Mouse (Mus musculus) small intestine, adult 2 months (tissue): Measurements from ENCODE around the gene Psd4. TPM values are rescaled to one million over a fixed set of nuclear protein-coding genes. Genes with fewer than 3 reads are reported as not detected.
A peak's percentile ranks its signal among the peaks of the same experiment; 100 is the strongest.

Experiments
- H3K27ac ChIP-seq: fragments of 200-500 bp; 2 replicates; pipeline ENCODE4 v1.5.1; 2012; ENCODE audit warnings: low read depth, low read length, control low read depth, inconsistent platforms; ENCODE audit not compliant: insufficient read depth
- H3K27me3 ChIP-seq: fragments of 200-500 bp; 2 replicates; pipeline ENCODE4 v1.6.1; 2012; ENCODE audit warnings: mild to moderate bottlenecking, moderate library complexity, low read length, inconsistent platforms; ENCODE audit not compliant: control insufficient read depth, insufficient read depth
- H3K36me3 ChIP-seq: fragments of 200-500 bp; 2 replicates; pipeline ENCODE4 v1.6.1; 2012; ENCODE audit warnings: mild to moderate bottlenecking, low read length, control low read depth, inconsistent platforms; ENCODE audit not compliant: control insufficient read depth, insufficient read depth
- H3K4me1 ChIP-seq: fragments of 200-500 bp; 2 replicates; pipeline ENCODE4 v1.6.1; 2012; ENCODE audit warnings: low read length, inconsistent platforms, mixed read lengths; ENCODE audit not compliant: control insufficient read depth, insufficient read depth, insufficient read length
- H3K4me3 ChIP-seq: fragments of 200-500 bp; 2 replicates; pipeline ENCODE4 v1.5.1; 2012; ENCODE audit warnings: low read depth, mild to moderate bottlenecking, control low read depth, inconsistent platforms, low read length, moderate library complexity
- CTCF ChIP-seq: fragments of 200-500 bp; IDR thresholded peaks from 2 replicates; pipeline ENCODE4 v1.5.1; 2012; ENCODE audit warnings: low read depth, mild to moderate bottlenecking, control low read depth, inconsistent platforms, low read length, moderate library complexity, mixed read lengths; ENCODE audit not compliant: insufficient replicate concordance, insufficient read length; ENCODE audit errors: extremely low read depth
- POLR2A ChIP-seq: fragments of 200-500 bp; IDR thresholded peaks from 2 replicates; pipeline ENCODE4 v1.6.1; 2012; ENCODE audit warnings: low read depth, mild to moderate bottlenecking, control low read depth, inconsistent platforms, low read length, moderate library complexity
- WGBS: fragments of 180-500 bp; shearing (Covaris S2); methylation state at CpG from one replicate; pipeline ENCODE4 v1.1.7; 2018; 5-methylcytosine and 5-hydroxymethylcytosine counted together
- polyA plus RNA-seq: library from polyadenylated mRNA; depleted of rRNA; stranded (reverse); fragments of >200 nt; gene quantifications from 2 replicates; pipeline ENCODE4 v1.2.3, GENCODE M21; 2012

Psd4 gene
- polyA plus RNA-seq, 1 experiment = 14.0 TPM

GRCm38 (mm10) chr2:24378747-24379450 lies 11.5 kb downstream of the Psd4 start:
- H3K27ac ChIP-seq = peak overlapping the region; percentile 99
- TF ChIP-seq POLR2A (0 out of 2 replicates have a peak, but pooled peaks have one; percentile 26), CTCF (no peak)
- peak overlapping the region; percentile 12; the same call in 1 of the 2 replicates for H3K4me3 ChIP-seq
- H3K4me1 ChIP-seq = peaks cover 23% of the 10 kb centered on the region
- no peaks in the 10 kb centered on the region for H3K27me3 ChIP-seq
- 31% methylated on average over 5 of the region's 5 CpGs for WGBS
- H3K36me3 ChIP-seq = no peaks in the 10 kb centered on the region

DNA sequence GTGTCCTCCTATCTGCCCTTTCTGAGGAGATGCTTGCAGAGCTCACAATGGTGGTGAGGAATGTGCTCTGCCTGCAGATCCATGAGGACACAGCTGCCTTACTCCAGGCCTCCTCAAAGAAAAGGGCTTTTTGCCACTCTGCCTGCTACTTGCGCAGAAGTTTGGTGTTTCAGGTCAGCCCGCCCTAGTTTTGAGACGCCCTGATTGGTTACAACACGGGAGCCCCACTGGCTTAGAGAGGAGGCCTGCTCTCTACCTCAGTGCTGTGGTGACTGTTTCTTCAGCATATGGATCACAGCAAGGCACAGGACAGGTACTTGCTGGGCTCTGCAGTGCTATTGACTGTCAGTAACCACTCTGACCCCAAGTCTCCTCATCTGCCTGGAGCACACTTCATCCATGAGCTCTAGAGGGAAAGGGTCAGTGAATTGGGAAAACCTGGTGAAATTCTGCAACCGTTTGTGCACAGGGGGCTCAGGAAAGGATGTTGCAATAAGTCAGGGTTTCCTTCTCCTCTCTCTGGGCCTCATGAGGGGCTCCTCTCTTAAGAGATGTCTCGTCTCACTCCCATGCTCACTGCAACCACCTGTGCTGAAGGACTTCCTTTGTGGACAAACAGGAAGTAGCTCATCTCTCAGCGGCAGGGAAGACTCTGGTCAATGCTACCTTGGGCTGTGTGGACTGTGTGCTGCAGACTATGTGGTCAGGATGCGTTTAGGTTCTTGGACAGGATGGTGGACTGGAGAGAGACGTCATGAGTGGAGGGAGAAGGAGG lies 15.3 kb downstream of the Psd4 start:
- Histone ChIP-seq H3K27ac (peak overlapping the region; percentile 89; the same call in 1 of the 2 replicates), H3K27me3 (no peaks in the 10 kb centered on the region), H3K4me1 (peaks cover 34% of the 10 kb centered on the region), H3K36me3 (no peaks in the 10 kb centered on the region), H3K4me3 (no peak overlapping the region)
- no peak for TF ChIP-seq CTCF
- TF ChIP-seq POLR2A = no peak
- 81% methylated on average over 9 of the region's 9 CpGs for WGBS

GRCm38 (mm10) chr2:24383636-24384035 lies 16.3 kb downstream of the Psd4 start:
- TF ChIP-seq CTCF (no peak), POLR2A (no peak)
- no peaks in the 10 kb centered on the region for H3K27me3 ChIP-seq
- 59% methylated on average over 3 of the region's 3 CpGs for WGBS
- H3K27ac ChIP-seq = peak overlapping the region; percentile 89
- peaks cover 26% of the 10 kb centered on the region; the same call in 1 of the 2 replicates for H3K4me1 ChIP-seq
- H3K36me3 ChIP-seq = no peaks in the 10 kb centered on the region
- no peak overlapping the region for H3K4me3 ChIP-seq

GRCm38 (mm10) chr2:24384393-24384792 lies 17.0 kb downstream of the Psd4 start:
- Histone ChIP-seq H3K36me3 (no peaks in the 10 kb centered on the region), H3K27me3 (no peaks in the 10 kb centered on the region), H3K4me1 (peaks cover 23% of the 10 kb centered on the region; the same call in 1 of the 2 replicates), H3K27ac (peak overlapping the region; percentile 89), H3K4me3 (no peak overlapping the region)
- TF ChIP-seq POLR2A = no peak
- TF ChIP-seq CTCF = no peak

GRCm38 (mm10) chr2:24385111-24385961 lies 18.0 kb downstream of the Psd4 start:
- WGBS = 56% methylated on average over 14 of the region's 14 CpGs
- H3K4me3 ChIP-seq = peak overlapping the region; percentile 45
- peak overlapping the region; percentile 89 for H3K27ac ChIP-seq

DNA sequence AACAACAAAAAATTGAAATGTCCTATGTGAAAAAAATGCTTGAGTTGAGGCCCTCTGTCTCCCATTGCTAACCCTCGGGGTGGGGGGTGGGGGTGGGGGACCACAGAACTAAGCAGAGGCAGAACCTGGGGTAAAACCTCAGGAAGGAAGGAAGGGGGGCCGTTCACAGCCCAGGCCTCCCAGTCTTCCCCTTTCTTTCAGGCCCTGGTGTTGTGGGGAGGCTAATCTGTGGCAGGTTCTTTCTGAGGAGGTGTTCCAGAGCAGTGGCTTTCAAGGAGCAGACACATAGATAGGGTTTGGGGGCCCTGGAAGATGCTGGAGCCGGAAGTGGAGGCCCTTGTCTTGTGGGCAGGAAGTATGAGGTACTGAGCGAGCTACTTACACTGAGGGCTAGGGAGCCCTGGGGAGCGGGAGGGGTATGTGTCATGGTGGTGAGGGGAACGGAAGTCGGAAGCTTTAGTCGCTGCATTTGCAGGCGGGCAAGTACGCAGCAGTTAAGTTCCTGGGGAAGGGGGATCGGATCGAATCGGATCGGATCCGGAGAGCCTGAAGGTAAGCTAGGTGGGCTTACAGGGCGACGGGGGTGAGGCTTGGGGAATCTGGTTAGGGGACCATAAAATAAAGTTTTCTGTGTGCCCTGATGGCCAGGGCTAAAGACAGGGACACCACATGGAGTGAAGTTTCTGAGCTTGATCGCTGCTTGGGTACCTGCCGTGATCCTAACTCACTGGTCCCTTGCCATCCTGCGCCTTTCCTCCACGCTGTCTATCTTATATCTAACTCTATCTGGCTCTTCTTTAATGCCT lies 19.0 kb downstream of the Psd4 start:
- no peak for TF ChIP-seq CTCF
- TF ChIP-seq POLR2A = peak; percentile 51; the same call in 1 of the 2 replicates
- H3K4me1 ChIP-seq = peaks cover 23% of the 10 kb centered on the region; the same call in 1 of the 2 replicates
- no peaks in the 10 kb centered on the region for H3K27me3 ChIP-seq
- 81% methylated on average over 21 of the region's 21 CpGs for WGBS
- H3K27ac ChIP-seq = peak overlapping the region; percentile 76
- no peaks in the 10 kb centered on the region for H3K36me3 ChIP-seq
- H3K4me3 ChIP-seq = peak overlapping the region; percentile 60

More at GRCm38 (mm10) chr2:24385111-24385961, 18.0 kb downstream of the Psd4 start:
- TF ChIP-seq POLR2A = no peak
- no peak for TF ChIP-seq CTCF
- H3K27me3 ChIP-seq = no peaks in the 10 kb centered on the region
- peaks cover 23% of the 10 kb centered on the region; the same call in 1 of the 2 replicates for H3K4me1 ChIP-seq
- no peaks in the 10 kb centered on the region for H3K36me3 ChIP-seq
